Comparison of ENCODE assay signal across 24 mouse cellular contexts in the genomic region with DNA sequence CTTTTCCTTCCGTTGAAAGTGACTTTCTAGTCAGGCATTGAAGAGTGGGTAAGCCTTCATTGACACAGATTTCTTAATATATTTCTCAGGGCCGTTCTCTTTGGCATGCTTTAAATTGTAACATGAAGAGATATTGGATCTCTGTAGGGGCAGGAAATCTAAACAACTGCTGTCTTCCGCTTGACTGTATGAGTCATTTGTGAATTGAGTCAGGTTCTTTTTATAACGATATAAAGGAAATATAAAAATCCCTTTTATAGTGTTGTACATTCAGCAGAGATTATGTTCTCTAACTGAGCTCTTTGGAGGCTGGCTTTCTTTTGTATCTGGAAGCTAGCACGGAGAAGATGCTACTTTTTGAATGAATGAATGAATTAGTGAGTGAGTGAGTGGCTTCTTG. TPM values are rescaled to one million over a fixed set of nuclear protein-coding genes. Genes with fewer than 3 reads are reported as not detected.
DNase-seq lines count a peak whose midpoint lies in the region; ATAC-seq and TF ChIP-seq lines count a peak whose summit lies in the region.
"Had no signal": no experiment of that assay in that cellular context is flagged by ENCODE, and none has a peak within 500 bp of the region (broad histone marks: within the 10 kb centered on the region; RNA-seq: fewer than 3 reads in every experiment).

No protein-coding gene starts in this region.

- no peak overlapping the region for H3K9ac ChIP-seq in heart, postnatal 0 days (replicated peaks; ENCODE audit: low read depth, low read length)
- no peak overlapping the region for H3K9ac ChIP-seq in liver, embryonic 11.5 days (ENCODE audit: low read depth, low read length)
- H3K9ac ChIP-seq: embryonic facial prominence, embryonic 15.5 days; forebrain, embryonic 15.5 days; hindbrain, embryonic 13.5 days; limb, embryonic 13.5 days; liver, embryonic 13.5 days; neural tube, embryonic 13.5 days; stomach, embryonic 15.5 days had no signal

- no peaks in the 10 kb centered on the region for H3K9me3 ChIP-seq in heart, postnatal 0 days (replicated peaks; ENCODE audit: control insufficient read depth, low read length)
- H3K9me3 ChIP-seq in liver, embryonic 11.5 days (ENCODE audit: control insufficient read depth, low read length) = no peaks in the 10 kb centered on the region
- H3K9me3 ChIP-seq: embryonic facial prominence, embryonic 15.5 days; forebrain, embryonic 15.5 days; hindbrain, embryonic 13.5 days; limb, embryonic 13.5 days; liver, embryonic 13.5 days; neural tube, embryonic 13.5 days; stomach, embryonic 15.5 days had no signal

- H3K4me1 ChIP-seq in heart, postnatal 0 days (ENCODE audit: control insufficient read depth, insufficient read depth) = no peaks in the 10 kb centered on the region
- peaks cover 44% of the 10 kb centered on the region for H3K4me1 ChIP-seq in bone marrow macrophage, adult 2 months (ENCODE audit: control insufficient read depth, insufficient read depth, low read length)
- H3K4me1 ChIP-seq in liver, embryonic 11.5 days (replicated peaks; ENCODE audit: control insufficient read depth, insufficient read depth, low read length) = no peaks in the 10 kb centered on the region
- H3K4me1 ChIP-seq: embryonic facial prominence, embryonic 15.5 days; forebrain, embryonic 15.5 days had no signal

- peak; percentile 20 for DNase-seq in heart, postnatal 0 days (ENCODE audit: low spot score)
- no peak for DNase-seq in heart, postnatal 25 days (ENCODE audit: low spot score)
- DNase-seq in liver, embryonic 11.5 days (ENCODE audit: low spot score) = no peak
- DNase-seq in cerebellum, postnatal 14 days = no peak
- DNase-seq: cerebellum, adult 8-10 months; gastrocnemius, postnatal 36 days; kidney, adult 8-10 months; kidney, postnatal 10 days; layer of hippocampus, postnatal 36 days; liver, embryonic 13.5 days; lung, adult 2 months; lung, postnatal 36 days; midbrain, embryonic 14.5 days; right cerebral cortex, adult 18-20 months; thymus, postnatal 25 days had no signal

- no peak for TF ChIP-seq CTCF in heart, postnatal 0 days (IDR thresholded peaks at IDR 0.05; ENCODE audit: low read depth)
- no peak for TF ChIP-seq CTCF in bone marrow macrophage, adult 2 months (IDR thresholded peaks at IDR 0.05; ENCODE audit: low read depth, low read length)

- no peak for TF ChIP-seq EP300 in heart, postnatal 0 days (IDR thresholded peaks at IDR 0.05; ENCODE audit: low read depth)

- TF ChIP-seq POLR2A in bone marrow macrophage, adult 2 months (IDR thresholded peaks at IDR 0.05; ENCODE audit: borderline replicate concordance, low read depth, low read length) = no peak

- peaks cover 100% of the 10 kb centered on the region for H3K79me2 ChIP-seq in macrophage (ENCODE audit: inconsistent target)

- ATAC-seq in heart, postnatal 0 days (ENCODE audit: insufficient read depth, low read depth) = no peak
- peak; percentile 91 for ATAC-seq in CD4-positive, CD25-positive, alpha-beta regulatory T cell, adult 4 months
- ATAC-seq in liver, embryonic 11.5 days (replicated peaks; ENCODE audit: low FRiP score) = no peak
- ATAC-seq: forebrain, embryonic 15.5 days had no signal

- 59% methylated on average over 5 of the region's 5 CpGs for WGBS in heart, postnatal 0 days
- 78% methylated on average over 5 of the region's 5 CpGs for WGBS in macrophage (ENCODE audit: missing documents)
- WGBS in liver, embryonic 11.5 days = 89% methylated on average over 5 of the region's 5 CpGs

- peaks cover 23% of the 10 kb centered on the region; the same call in 1 of the 2 replicates for H3K36me3 ChIP-seq in heart, postnatal 0 days (replicated peaks; ENCODE audit: control insufficient read depth, insufficient read depth, low read length)
- peaks cover 9% of the 10 kb centered on the region; the same call in 1 of the 2 replicates for H3K36me3 ChIP-seq in macrophage (ENCODE audit: inconsistent target)
- 0 out of 2 replicates have a peak, but pooled peaks cover 2% of the 10 kb centered on the region for H3K36me3 ChIP-seq in liver, embryonic 11.5 days (ENCODE audit: control insufficient read depth, insufficient read depth, low read length)

- peak overlapping the region; percentile 61 for H3K27ac ChIP-seq in heart, postnatal 0 days (ENCODE audit: low read depth)
- H3K27ac ChIP-seq in bone marrow macrophage, adult 2 months (ENCODE audit: insufficient read depth, low read depth, low read length) = peak overlapping the region; percentile 76
- H3K27ac ChIP-seq in macrophage = peak overlapping the region; percentile 34
- H3K27ac ChIP-seq in liver, embryonic 11.5 days (ENCODE audit: low read depth, low read length) = no peak overlapping the region
- H3K27ac ChIP-seq: embryonic facial prominence, embryonic 15.5 days; forebrain, embryonic 15.5 days; hindbrain, embryonic 13.5 days; limb, embryonic 13.5 days; liver, embryonic 13.5 days; neural tube, embryonic 13.5 days; stomach, embryonic 15.5 days had no signal

- no peaks in the 10 kb centered on the region for H3K27me3 ChIP-seq in heart, postnatal 0 days (ENCODE audit: control insufficient read depth, insufficient read depth, low read length)
- H3K27me3 ChIP-seq in liver, embryonic 11.5 days (replicated peaks; ENCODE audit: control insufficient read depth, insufficient read depth, low read length) = no peaks in the 10 kb centered on the region
- H3K27me3 ChIP-seq: embryonic facial prominence, embryonic 15.5 days; forebrain, embryonic 15.5 days; hindbrain, embryonic 13.5 days; limb, embryonic 13.5 days; liver, embryonic 13.5 days; neural tube, embryonic 13.5 days; stomach, embryonic 15.5 days had no signal

- no peak overlapping the region for H3K4me3 ChIP-seq in heart, postnatal 0 days (ENCODE audit: low read depth, low read length)
- no peak overlapping the region for H3K4me3 ChIP-seq in bone marrow macrophage, adult 2 months (ENCODE audit: insufficient read depth, low read length)
- H3K4me3 ChIP-seq in macrophage (ENCODE audit: inconsistent target) = no peak overlapping the region
- no peak overlapping the region for H3K4me3 ChIP-seq in liver, embryonic 11.5 days (ENCODE audit: low read depth, low read length)
- H3K4me3 ChIP-seq: embryonic facial prominence, embryonic 15.5 days; forebrain, embryonic 15.5 days; hindbrain, embryonic 13.5 days; limb, embryonic 13.5 days; liver, embryonic 13.5 days; neural tube, embryonic 13.5 days; stomach, embryonic 15.5 days had no signal

- no peak overlapping the region for H3K4me2 ChIP-seq in heart, postnatal 0 days (ENCODE audit: low read depth, low read length)
- no peak overlapping the region for H3K4me2 ChIP-seq in liver, embryonic 11.5 days
- H3K4me2 ChIP-seq: embryonic facial prominence, embryonic 15.5 days; forebrain, embryonic 15.5 days; hindbrain, embryonic 13.5 days; limb, embryonic 13.5 days; liver, embryonic 13.5 days; neural tube, embryonic 13.5 days; stomach, embryonic 15.5 days had no signal

- intact Hi-C loops in heart, postnatal 25 days (cut with DNase I) = no loop called here

RNA-seq across cellular contexts. Expression of gene Rab3gap2, which starts 14.0 kb away (rescaled TPM):
- 15.5 and 18.6 TPM in 2 replicates for total RNA-seq in heart, postnatal 0 days (2014; rRNA removed; ENCODE audit: low replicate concordance)
- polyA plus RNA-seq in heart, postnatal 0 days (2015; fragmentation: Nextera tagmentation; extraction: Ambion mirVana) = 9.5 and 11.1 TPM in 2 replicates
- 10 to 100 TPM; 20.6 to 20.7 TPM for total RNA-seq in heart, postnatal 25 days (2021)
- 10 to 100 TPM; 14.7 to 20.7 TPM for polyA plus RNA-seq in CD4-positive, CD25-positive, alpha-beta regulatory T cell, adult 4 months (2017; shearing (Covaris generic))
- 50.9 and 56.4 TPM in 2 replicates for polyA plus RNA-seq in bone marrow macrophage, adult 2 months (2012; ENCODE audit: insufficient read depth, insufficient read length, missing spikeins)
- total RNA-seq in macrophage (2018; cell fraction: chromatin; rRNA removed) = 100 to 1,000 TPM in 25 of 26 experiments, 10 to 100 TPM in 1; 78.3 to 649 (median 315) TPM
- 10 to 100 TPM; 44.8 to 85.2 (median 66.4) TPM for total RNA-seq in macrophage (2018; cell fraction: cytosol; rRNA removed)
- total RNA-seq in macrophage (2018; cell fraction: nucleus; rRNA removed) = 100 to 1,000 TPM in 25 of 26 experiments, 10 to 100 TPM in 1; 91.8 to 346 (median 183) TPM
- polyA plus RNA-seq in macrophage (2018) = 38.2 to 47.1 TPM (median 46.8 TPM) in 3 replicates
- polyA plus RNA-seq in liver, embryonic 11.5 days (2014; fragmentation: Nextera tagmentation; extraction: Ambion mirVana) = 26.4 and 29.6 TPM in 2 replicates
